Comparison of ENCODE assay signal across 9 mouse cellular contexts in genomic region chr14:76739836-76740597, GRCm38 (mm10).
DNase-seq lines count a peak whose midpoint lies in the region; ATAC-seq and TF ChIP-seq lines count a peak whose summit lies in the region.
"Had no signal": no experiment of that assay in that cellular context is flagged by ENCODE, and none has a peak within 500 bp of the region (broad histone marks: within the 10 kb centered on the region; RNA-seq: fewer than 3 reads in every experiment).

No protein-coding gene starts in this region.

- peak; percentile 28 for DNase-seq in adrenal gland, adult 2 months
- DNase-seq in adrenal gland, adult 18-20 months (ENCODE audit: low spot score in 2 of 2) = no peak
- peak; percentile 82 to 91 for DNase-seq in cerebellum, adult 2 months
- DNase-seq in neural tube, embryonic 11.5 days (ENCODE audit: low spot score) = peak; percentile 59
- DNase-seq in thymus, postnatal 25 days = peak; percentile 48

- TF ChIP-seq CTCF in cerebellum, adult 2 months (IDR thresholded peaks at IDR 0.05; ENCODE audit: borderline replicate concordance, insufficient read depth, low read depth, low read length) = peak; percentile 84

- no peaks in the 10 kb centered on the region for H3K36me3 ChIP-seq in forebrain, embryonic 16.5 days (ENCODE audit: control insufficient read depth, insufficient read depth)
- H3K36me3 ChIP-seq in hindbrain, embryonic 13.5 days = no peaks in the 10 kb centered on the region
- no peaks in the 10 kb centered on the region for H3K36me3 ChIP-seq in limb, embryonic 13.5 days
- no peaks in the 10 kb centered on the region for H3K36me3 ChIP-seq in neural tube, embryonic 11.5 days (ENCODE audit: control insufficient read depth, insufficient read depth, low read length)

- H3K4me1 ChIP-seq in cerebellum, adult 2 months (ENCODE audit: control insufficient read depth, insufficient read depth, low read length) = peaks cover 2% of the 10 kb centered on the region; the same call in 1 of the 2 replicates
- H3K4me1 ChIP-seq in forebrain, embryonic 16.5 days (replicated peaks; ENCODE audit: control insufficient read depth, insufficient read depth, low read length) = peaks cover 11% of the 10 kb centered on the region
- H3K4me1 ChIP-seq in hindbrain, embryonic 13.5 days (replicated peaks) = peaks cover 9% of the 10 kb centered on the region
- H3K4me1 ChIP-seq in limb, embryonic 13.5 days = peaks cover 5% of the 10 kb centered on the region
- H3K4me1 ChIP-seq in neural tube, embryonic 11.5 days (ENCODE audit: control insufficient read depth, insufficient read depth, low read length) = no peaks in the 10 kb centered on the region

- peak overlapping the region; percentile 28 for H3K4me3 ChIP-seq in cerebellum, adult 2 months (replicated peaks; ENCODE audit: insufficient read depth, low read depth, low read length)
- no peak overlapping the region for H3K4me3 ChIP-seq in forebrain, embryonic 16.5 days (replicated peaks; ENCODE audit: low read length)
- no peak overlapping the region for H3K4me3 ChIP-seq in hindbrain, embryonic 13.5 days
- H3K4me3 ChIP-seq in limb, embryonic 13.5 days = no peak overlapping the region
- no peak overlapping the region for H3K4me3 ChIP-seq in neural tube, embryonic 11.5 days (ENCODE audit: low read depth, low read length)

- no peak overlapping the region for H3K9ac ChIP-seq in forebrain, embryonic 16.5 days (replicated peaks; ENCODE audit: low read depth, low read length)
- no peak overlapping the region for H3K9ac ChIP-seq in hindbrain, embryonic 13.5 days
- H3K9ac ChIP-seq in limb, embryonic 13.5 days = no peak overlapping the region
- no peak overlapping the region for H3K9ac ChIP-seq in neural tube, embryonic 11.5 days (ENCODE audit: low read length)

- peak overlapping the region; percentile 15 for H3K4me2 ChIP-seq in forebrain, embryonic 16.5 days (ENCODE audit: low read length)
- no peak overlapping the region; the same call in 1 of the 2 replicates for H3K4me2 ChIP-seq in hindbrain, embryonic 13.5 days
- H3K4me2 ChIP-seq in limb, embryonic 13.5 days (replicated peaks) = peak overlapping the region; percentile 22; the same call in 1 of the 2 replicates
- no peak overlapping the region for H3K4me2 ChIP-seq in neural tube, embryonic 11.5 days (ENCODE audit: low read depth)

- WGBS in cerebellum, adult 2 months = 13% methylated on average over 25 of the region's 25 CpGs
- 53% methylated on average over 25 of the region's 25 CpGs for WGBS in forebrain, embryonic 16.5 days
- WGBS in hindbrain, embryonic 13.5 days = 51% methylated on average over 25 of the region's 25 CpGs
- WGBS in limb, embryonic 13.5 days = 63% methylated on average over 25 of the region's 25 CpGs
- 63% methylated on average over 25 of the region's 25 CpGs for WGBS in neural tube, embryonic 11.5 days

- peak; percentile 87 for ATAC-seq in forebrain, embryonic 16.5 days
- ATAC-seq in hindbrain, embryonic 13.5 days (ENCODE audit: low FRiP score) = peak; percentile 68
- ATAC-seq in limb, embryonic 13.5 days (ENCODE audit: low FRiP score, low read depth) = no peak
- no peak for ATAC-seq in neural tube, embryonic 11.5 days (ENCODE audit: insufficient read depth, low FRiP score, low TSS enrichment)

- H3K27me3 ChIP-seq in cerebellum, adult 2 months (ENCODE audit: control insufficient read depth, insufficient read depth, low read length) = no peaks in the 10 kb centered on the region
- H3K27me3 ChIP-seq in forebrain, embryonic 16.5 days (replicated peaks; ENCODE audit: control insufficient read depth, insufficient read depth, low read length) = no peaks in the 10 kb centered on the region
- H3K27me3 ChIP-seq in hindbrain, embryonic 13.5 days = no peaks in the 10 kb centered on the region
- H3K27me3 ChIP-seq in limb, embryonic 13.5 days = no peaks in the 10 kb centered on the region
- no peaks in the 10 kb centered on the region for H3K27me3 ChIP-seq in neural tube, embryonic 11.5 days (ENCODE audit: control insufficient read depth, insufficient read depth, low read length)

- peak; percentile 13; the same call in 1 of the 2 replicates for TF ChIP-seq POLR2A in cerebellum, adult 2 months (IDR thresholded peaks at IDR 0.05; ENCODE audit: borderline replicate concordance, insufficient read depth, low read length)

- H3K9me3 ChIP-seq in forebrain, embryonic 16.5 days (ENCODE audit: control insufficient read depth, low read length) = no peaks in the 10 kb centered on the region
- no peaks in the 10 kb centered on the region for H3K9me3 ChIP-seq in hindbrain, embryonic 13.5 days
- no peaks in the 10 kb centered on the region; the same call in 1 of the 2 replicates for H3K9me3 ChIP-seq in limb, embryonic 13.5 days
- no peaks in the 10 kb centered on the region for H3K9me3 ChIP-seq in neural tube, embryonic 11.5 days (ENCODE audit: control insufficient read depth, low read length)

- peak overlapping the region; percentile 77; the same call in 1 of the 2 replicates for H3K27ac ChIP-seq in cerebellum, adult 2 months (ENCODE audit: insufficient read depth, low read length)
- peak overlapping the region; percentile 68 for H3K27ac ChIP-seq in forebrain, embryonic 16.5 days (ENCODE audit: low read length)
- H3K27ac ChIP-seq in hindbrain, embryonic 13.5 days = no peak overlapping the region
- H3K27ac ChIP-seq in limb, embryonic 13.5 days = no peak overlapping the region
- no peak overlapping the region for H3K27ac ChIP-seq in neural tube, embryonic 11.5 days (ENCODE audit: low read depth, low read length)
- H3K27ac ChIP-seq: macrophage had no signal

Comparison
In these comparisons a context has a peak if more than half of its experiments do, and no peak if none do; other contexts are left out.
1. DNase-seq: peak in adrenal gland, adult 2 months (single experiment), cerebellum, adult 2 months (2 of 2), neural tube, embryonic 11.5 days (single experiment) and thymus, postnatal 25 days (single experiment); none in adrenal gland, adult 18-20 months (0 of 2).
2. H3K27ac ChIP-seq: peak in cerebellum, adult 2 months (single experiment) and forebrain, embryonic 16.5 days (single experiment); none in hindbrain, embryonic 13.5 days (single experiment), limb, embryonic 13.5 days (single experiment) and neural tube, embryonic 11.5 days (single experiment).
3. ATAC-seq: peak in forebrain, embryonic 16.5 days (single experiment) and hindbrain, embryonic 13.5 days (single experiment); none in limb, embryonic 13.5 days (single experiment) and neural tube, embryonic 11.5 days (single experiment).
4. H3K4me2 ChIP-seq: peak in forebrain, embryonic 16.5 days (single experiment) and limb, embryonic 13.5 days (single experiment); none in hindbrain, embryonic 13.5 days (single experiment) and neural tube, embryonic 11.5 days (single experiment).